Mouse (Mus musculus): ENCODE data around the gene Hist1h4f. TPM values are rescaled to one million over a fixed set of nuclear protein-coding genes. Genes with fewer than 3 reads are reported as not detected.
A peak's percentile ranks its signal among the peaks of the same experiment; 100 is the strongest.

The Hist1h4f gene
- polyA plus RNA-seq, 1 experiment from 2014 or later = 2.3 TPM

GRCm38 (mm10) chr13:23529480-23530165 is 21.8 kb downstream of the Hist1h4f start:
- Histone ChIP-seq H3K4me1 (ENCODE audit: control insufficient read depth, insufficient read depth, low read length) (peaks cover 7% of the 10 kb centered on the region), H3K9me3 (ENCODE audit: control insufficient read depth, low read length) (no peaks in the 10 kb centered on the region), H3K4me3 (ENCODE audit: low read depth, low read length) (peak overlapping the region; percentile 53), H3K4me2 (ENCODE audit: low read depth, severe bottlenecking) (peak overlapping the region; percentile 75), H3K27me3 (ENCODE audit: control insufficient read depth, insufficient read depth, low read length) (no peaks in the 10 kb centered on the region), H3K9ac (ENCODE audit: low read length) (peak overlapping the region; percentile 88), H3K27ac (replicated peaks; ENCODE audit: low read depth, low read length) (peak overlapping the region; percentile 94; the same call in 1 of the 2 replicates), H3K36me3 (ENCODE audit: control insufficient read depth, insufficient read depth, low read length) (no peaks in the 10 kb centered on the region)
- WGBS = 31% methylated on average over 2 of the region's 2 CpGs
- ATAC-seq (ENCODE audit: insufficient number of reproducible peaks, low FRiP score, low TSS enrichment, low read depth) (no peak), DNase-seq (ENCODE audit: low spot score) (no peak)

GRCm38 (mm10) chr13:23529005-23529404 is 22.4 kb downstream of the Hist1h4f start:
- DNase-seq (ENCODE audit: low spot score) (peak; percentile 37), ATAC-seq (ENCODE audit: insufficient number of reproducible peaks, low FRiP score, low TSS enrichment, low read depth) (no peak)
- H3K27me3 ChIP-seq (ENCODE audit: control insufficient read depth, insufficient read depth, low read length) = no peaks in the 10 kb centered on the region
- H3K4me1 ChIP-seq (ENCODE audit: control insufficient read depth, insufficient read depth, low read length) = peaks cover 7% of the 10 kb centered on the region
- H3K4me2 ChIP-seq (ENCODE audit: low read depth, severe bottlenecking) = peak overlapping the region; percentile 31
- no peaks in the 10 kb centered on the region for H3K36me3 ChIP-seq (ENCODE audit: control insufficient read depth, insufficient read depth, low read length)
- H3K9ac ChIP-seq (ENCODE audit: low read length) = no peak overlapping the region
- 77% methylated on average over 5 of the region's 5 CpGs for WGBS
- H3K27ac ChIP-seq (replicated peaks; ENCODE audit: low read depth, low read length) = no peak overlapping the region
- H3K9me3 ChIP-seq (ENCODE audit: control insufficient read depth, low read length) = no peaks in the 10 kb centered on the region
- no peak overlapping the region for H3K4me3 ChIP-seq (ENCODE audit: low read depth, low read length)

DNA sequence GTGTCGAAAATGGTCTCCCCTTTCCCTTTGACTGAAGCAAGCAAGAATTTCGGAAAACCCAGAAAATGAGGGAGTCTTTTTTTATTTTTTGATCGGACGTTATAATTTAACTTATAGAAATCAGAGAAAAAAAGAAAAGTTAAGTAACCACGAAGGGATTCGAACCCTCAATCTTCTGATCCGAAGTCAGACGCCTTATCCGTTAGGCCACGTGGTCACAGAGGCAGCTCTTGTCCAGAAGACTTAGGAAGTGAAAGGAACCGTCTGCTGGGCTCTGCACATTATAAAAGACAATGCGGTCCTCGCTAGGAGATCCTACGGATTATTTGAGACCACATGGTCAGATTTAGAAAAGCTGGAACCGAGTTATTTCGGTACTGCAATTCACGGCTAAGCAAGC is 25.1 kb downstream of the Hist1h4f start:
- H3K9ac ChIP-seq (ENCODE audit: low read length) = peak overlapping the region; percentile 41; the same call in 1 of the 2 replicates
- H3K36me3 ChIP-seq (ENCODE audit: control insufficient read depth, insufficient read depth, low read length) = no peaks in the 10 kb centered on the region
- ATAC-seq (ENCODE audit: insufficient number of reproducible peaks, low FRiP score, low TSS enrichment, low read depth) = no peak

DNA sequence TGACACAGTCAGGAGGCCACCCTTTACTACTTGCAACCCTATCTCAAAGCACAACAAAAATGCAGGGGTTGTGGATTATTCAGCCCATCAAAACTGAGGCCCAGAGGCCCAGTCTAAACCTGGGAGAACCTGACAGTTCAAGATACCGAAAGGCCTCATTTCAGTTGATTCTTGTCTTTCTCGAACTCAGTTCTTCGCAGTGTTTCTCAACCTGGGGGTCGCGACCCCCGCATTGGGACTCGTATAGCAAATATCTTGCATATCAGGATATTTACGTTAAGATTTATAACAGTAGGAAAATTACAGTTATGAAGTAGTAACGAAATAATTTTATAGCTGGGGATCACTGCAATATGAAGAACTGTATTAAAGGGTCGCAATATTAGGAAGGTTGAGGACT is 25.5 kb downstream of the Hist1h4f start:
- Histone ChIP-seq H3K9ac (ENCODE audit: low read length) (peak overlapping the region; percentile 19; the same call in 1 of the 2 replicates), H3K4me3 (ENCODE audit: low read depth, low read length) (peak overlapping the region; percentile 33), H3K4me1 (ENCODE audit: control insufficient read depth, insufficient read depth, low read length) (peaks cover 4% of the 10 kb centered on the region), H3K27ac (replicated peaks; ENCODE audit: low read depth, low read length) (no peak overlapping the region), H3K36me3 (ENCODE audit: control insufficient read depth, insufficient read depth, low read length) (no peaks in the 10 kb centered on the region), H3K4me2 (ENCODE audit: low read depth, severe bottlenecking) (peak overlapping the region; percentile 24), H3K9me3 (ENCODE audit: control insufficient read depth, low read length) (no peaks in the 10 kb centered on the region), H3K27me3 (ENCODE audit: control insufficient read depth, insufficient read depth, low read length) (no peaks in the 10 kb centered on the region)
- ATAC-seq (ENCODE audit: insufficient number of reproducible peaks, low FRiP score, low TSS enrichment, low read depth) = no peak
- DNase-seq (ENCODE audit: low spot score) = peak; percentile 77
- under 1% methylated on average over 10 of the region's 10 CpGs for WGBS

More for the DNA sequence above, 25.1 kb downstream of the Hist1h4f start:
- H3K4me2 ChIP-seq (ENCODE audit: low read depth, severe bottlenecking) = peak overlapping the region; percentile 42
- H3K9me3 ChIP-seq (ENCODE audit: control insufficient read depth, low read length) = no peaks in the 10 kb centered on the region
- H3K27ac ChIP-seq (replicated peaks; ENCODE audit: low read depth, low read length) = no peak overlapping the region
- no peaks in the 10 kb centered on the region for H3K27me3 ChIP-seq (ENCODE audit: control insufficient read depth, insufficient read depth, low read length)
- peaks cover 4% of the 10 kb centered on the region for H3K4me1 ChIP-seq (ENCODE audit: control insufficient read depth, insufficient read depth, low read length)
- peak; percentile 97 for DNase-seq (ENCODE audit: low spot score)
- H3K4me3 ChIP-seq (ENCODE audit: low read depth, low read length) = peak overlapping the region; percentile 33
- under 1% methylated on average over 17 of the region's 17 CpGs for WGBS

GRCm38 (mm10) chr13:23524654-23525053 is 26.8 kb downstream of the Hist1h4f start:
- peaks cover 4% of the 10 kb centered on the region for H3K4me1 ChIP-seq (ENCODE audit: control insufficient read depth, insufficient read depth, low read length)
- no peaks in the 10 kb centered on the region for H3K9me3 ChIP-seq (ENCODE audit: control insufficient read depth, low read length)
- no peak overlapping the region for H3K27ac ChIP-seq (replicated peaks; ENCODE audit: low read depth, low read length)
- 9% methylated on average over 5 of the region's 5 CpGs for WGBS
- peak overlapping the region; percentile 7; the same call in 1 of the 2 replicates for H3K4me2 ChIP-seq (ENCODE audit: low read depth, severe bottlenecking)
- H3K4me3 ChIP-seq (ENCODE audit: low read depth, low read length) = no peak overlapping the region
- H3K36me3 ChIP-seq (ENCODE audit: control insufficient read depth, insufficient read depth, low read length) = no peaks in the 10 kb centered on the region
- no peak overlapping the region for H3K9ac ChIP-seq (ENCODE audit: low read length)
- DNase-seq (ENCODE audit: low spot score) = peak; percentile 93
- ATAC-seq (ENCODE audit: insufficient number of reproducible peaks, low FRiP score, low TSS enrichment, low read depth) = no peak
- H3K27me3 ChIP-seq (ENCODE audit: control insufficient read depth, insufficient read depth, low read length) = no peaks in the 10 kb centered on the region

DNA sequence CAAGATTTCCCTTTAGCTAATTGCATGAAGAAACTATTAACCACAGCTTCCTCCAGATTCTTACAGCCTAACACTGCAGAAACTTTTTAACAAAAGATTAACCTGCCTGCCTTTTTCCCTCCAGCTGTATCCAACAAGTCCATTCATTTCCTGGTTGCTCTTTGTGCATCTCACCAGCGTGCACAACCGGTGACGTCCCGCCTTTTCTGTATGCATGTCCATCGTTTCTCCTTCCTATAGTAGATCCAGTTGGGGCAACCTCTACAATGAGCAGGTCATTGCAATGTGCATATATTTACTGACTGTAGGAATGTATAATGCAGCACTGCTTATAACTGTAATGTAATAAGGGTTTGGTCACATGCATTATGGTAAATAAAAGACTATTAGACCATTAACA is 27.5 kb downstream of the Hist1h4f start:
- 56% methylated on average over 5 of the region's 5 CpGs for WGBS
- H3K4me3 ChIP-seq (ENCODE audit: low read depth, low read length) = no peak overlapping the region
- H3K27ac ChIP-seq (replicated peaks; ENCODE audit: low read depth, low read length) = no peak overlapping the region
- H3K27me3 ChIP-seq (ENCODE audit: control insufficient read depth, insufficient read depth, low read length) = no peaks in the 10 kb centered on the region
- H3K4me1 ChIP-seq (ENCODE audit: control insufficient read depth, insufficient read depth, low read length) = peaks cover 1% of the 10 kb centered on the region
- H3K9ac ChIP-seq (ENCODE audit: low read length) = no peak overlapping the region
- H3K9me3 ChIP-seq (ENCODE audit: control insufficient read depth, low read length) = no peaks in the 10 kb centered on the region
- DNase-seq (ENCODE audit: low spot score) (no peak), ATAC-seq (ENCODE audit: insufficient number of reproducible peaks, low FRiP score, low TSS enrichment, low read depth) (no peak)
- H3K36me3 ChIP-seq (ENCODE audit: control insufficient read depth, insufficient read depth, low read length) = no peaks in the 10 kb centered on the region
- H3K4me2 ChIP-seq (ENCODE audit: low read depth, severe bottlenecking) = no peak overlapping the region

- no peak overlapping the region for H3K4me2 ChIP-seq (ENCODE audit: low read depth, severe bottlenecking)
- H3K9ac ChIP-seq (ENCODE audit: low read length) = no peak overlapping the region
- H3K36me3 ChIP-seq (ENCODE audit: control insufficient read depth, insufficient read depth, low read length) = no peaks in the 10 kb centered on the region
- no peak overlapping the region for H3K4me3 ChIP-seq (ENCODE audit: low read depth, low read length)
- no peak overlapping the region for H3K27ac ChIP-seq (replicated peaks; ENCODE audit: low read depth, low read length)
- WGBS = under 1% methylated on average over 14 of the region's 14 CpGs
- DNase-seq (ENCODE audit: low spot score) (peak; percentile 86), ATAC-seq (ENCODE audit: insufficient number of reproducible peaks, low FRiP score, low TSS enrichment, low read depth) (no peak)
- no peaks in the 10 kb centered on the region for H3K27me3 ChIP-seq (ENCODE audit: control insufficient read depth, insufficient read depth, low read length)
- H3K9me3 ChIP-seq (ENCODE audit: control insufficient read depth, low read length) = no peaks in the 10 kb centered on the region
- no peaks in the 10 kb centered on the region for H3K4me1 ChIP-seq (ENCODE audit: control insufficient read depth, insufficient read depth, low read length)
These were observed 29.7 kb downstream of the Hist1h4f start for GRCm38 (mm10) chr13:23521703-23522102.

GRCm38 (mm10) chr13:23519416-23519815 is 32.0 kb downstream of the Hist1h4f start:
- whole genome bisulfite sequencing = under 1% methylated on average over 10 of the region's 10 CpGs
- ATAC-seq (ENCODE audit: insufficient number of reproducible peaks, low FRiP score, low TSS enrichment, low read depth) = peak; percentile 17; the same call in 1 of the 2 replicates
- H3K36me3 ChIP-seq (ENCODE audit: control insufficient read depth, insufficient read depth, low read length) = no peaks in the 10 kb centered on the region

More at GRCm38 (mm10) chr13:23519416-23519815, 32.0 kb downstream of the Hist1h4f start:
- Histone ChIP-seq H3K4me2 (ENCODE audit: low read depth, severe bottlenecking) (peak overlapping the region; percentile 69), H3K27me3 (ENCODE audit: control insufficient read depth, insufficient read depth, low read length) (no peaks in the 10 kb centered on the region), H3K4me1 (ENCODE audit: control insufficient read depth, insufficient read depth, low read length) (no peaks in the 10 kb centered on the region), H3K4me3 (ENCODE audit: low read depth, low read length) (peak overlapping the region; percentile 34), H3K27ac (replicated peaks; ENCODE audit: low read depth, low read length) (no peak overlapping the region), H3K9me3 (ENCODE audit: control insufficient read depth, low read length) (no peaks in the 10 kb centered on the region), H3K9ac (ENCODE audit: low read length) (no peak overlapping the region)
- peak; percentile 88 for DNase-seq (ENCODE audit: low spot score)

Measured in limb, embryonic 11.5 days (tissue).